Mouse (Mus musculus): ENCODE measurements around the gene Grik3.

Gene Grik3

GRCm38 (mm10) chr4:125490661-125491504, at the start of gene Grik3:
TSS of gene Grik3 (plus strand) at chr4:125490700.
- no peak for DNase-seq (ENCODE audit: low read depth in 1 of 2, low spot score in 2 of 2)

GRCm38 (mm10) chr4:125441821-125442220, 48.7 kb upstream of the Grik3 start:
- DNase-seq (ENCODE audit: low read depth in 1 of 2, low spot score in 2 of 2), result no peak

- no peak for DNase-seq (ENCODE audit: low read depth in 1 of 2, low spot score in 2 of 2)
These were observed 46.1 kb upstream of the Grik3 start for GRCm38 (mm10) chr4:125444366-125444765.

- no peak for DNase-seq (ENCODE audit: low read depth in 1 of 2, low spot score in 2 of 2)
These were observed 39.7 kb upstream of the Grik3 start for GRCm38 (mm10) chr4:125450602-125451321.

- no peak for DNase-seq (ENCODE audit: low read depth in 1 of 2, low spot score in 2 of 2)
These were observed 38.7 kb upstream of the Grik3 start for GRCm38 (mm10) chr4:125451821-125452220.

GRCm38 (mm10) chr4:125456506-125456905, 34.0 kb upstream of the Grik3 start:
- DNase-seq (ENCODE audit: low read depth in 1 of 2, low spot score in 2 of 2), result no peak

- DNase-seq (ENCODE audit: low read depth in 1 of 2, low spot score in 2 of 2), result no peak
These were observed 33.1 kb upstream of the Grik3 start for GRCm38 (mm10) chr4:125457152-125458093.

GRCm38 (mm10) chr4:125459791-125460190, 30.7 kb upstream of the Grik3 start:
- no peak for DNase-seq (ENCODE audit: low read depth in 1 of 2, low spot score in 2 of 2)

GRCm38 (mm10) chr4:125469711-125470372, 20.7 kb upstream of the Grik3 start:
- no peak for DNase-seq (ENCODE audit: low read depth in 1 of 2, low spot score in 2 of 2)

- DNase-seq (ENCODE audit: low read depth in 1 of 2, low spot score in 2 of 2), result no peak
These were observed 15.6 kb upstream of the Grik3 start for GRCm38 (mm10) chr4:125474903-125475302.

- no peak for DNase-seq (ENCODE audit: low read depth in 1 of 2, low spot score in 2 of 2)
These were observed 12.4 kb upstream of the Grik3 start for GRCm38 (mm10) chr4:125478071-125478470.

GRCm38 (mm10) chr4:125481256-125481655, 9.2 kb upstream of the Grik3 start:
- no peak for DNase-seq (ENCODE audit: low read depth in 1 of 2, low spot score in 2 of 2)

- no peak for DNase-seq (ENCODE audit: low read depth in 1 of 2, low spot score in 2 of 2)
These were observed 6.4 kb upstream of the Grik3 start for GRCm38 (mm10) chr4:125484131-125484530.

GRCm38 (mm10) chr4:125485416-125486239, 4.9 kb upstream of the Grik3 start:
- no peak for DNase-seq (ENCODE audit: low read depth in 1 of 2, low spot score in 2 of 2)

- DNase-seq (ENCODE audit: low read depth in 1 of 2, low spot score in 2 of 2), result no peak
These were observed 3.9 kb upstream of the Grik3 start for GRCm38 (mm10) chr4:125486616-125487015.

- DNase-seq (ENCODE audit: low read depth in 1 of 2, low spot score in 2 of 2), result no peak
These were observed 3.5 kb upstream of the Grik3 start for GRCm38 (mm10) chr4:125487031-125487430.

GRCm38 (mm10) chr4:125488796-125489637, 1.5 kb upstream of the Grik3 start:
- DNase-seq (ENCODE audit: low read depth in 1 of 2, low spot score in 2 of 2), result no peak

- no peak for DNase-seq (ENCODE audit: low read depth in 1 of 2, low spot score in 2 of 2)
These were observed 454 bp upstream of the Grik3 start for GRCm38 (mm10) chr4:125489901-125490590.

All from monocyte, adult 2 months (primary cell).